ENCODE assay signal across 21 mouse cellular contexts in genomic region chr15:78564764-78565435, GRCm38 (mm10). TPM values are rescaled to one million over a fixed set of nuclear protein-coding genes. Genes with fewer than 3 reads are reported as not detected.
DNase-seq lines count a peak whose midpoint lies in the region; ATAC-seq and TF ChIP-seq lines count a peak whose summit lies in the region.
"Had no signal": no experiment of that assay in that cellular context is flagged by ENCODE, and none has a peak within 500 bp of the region (broad histone marks: within the 10 kb centered on the region; RNA-seq: fewer than 3 reads in every experiment).

No protein-coding gene starts in this region.

- no peaks in the 10 kb centered on the region; the same call in none of the 2 replicates for H3K79me2 ChIP-seq in MEL (ENCODE audit: control insufficient read depth, insufficient read depth, low read length, poor library complexity)

- TF ChIP-seq EP300 in stomach, postnatal 0 days (optimal IDR thresholded peaks at IDR 0.05): no peak
- TF ChIP-seq EP300 in MEL (IDR thresholded peaks at IDR 0.05; ENCODE audit: low read depth in 1 of 2, low read length in 2 of 2): peak; percentile 48 to 73
- TF ChIP-seq EP300 in liver, postnatal 0 days (IDR thresholded peaks at IDR 0.05; ENCODE audit: low read depth): no peak; the same call in 1 of the 2 replicates

- no peak overlapping the region for H3K4me2 ChIP-seq in stomach, embryonic 15.5 days
- no peak overlapping the region for H3K4me2 ChIP-seq in stomach, postnatal 0 days (replicated peaks; ENCODE audit: low read depth)
- peak overlapping the region; percentile 38 for H3K4me2 ChIP-seq in liver, postnatal 0 days (ENCODE audit: low read depth, low read length)
- H3K4me2 ChIP-seq: embryonic facial prominence, embryonic 12.5 days; hindbrain, embryonic 13.5 days; neural tube, embryonic 15.5 days had no signal

- 67% methylated on average over 11 of the region's 11 CpGs for WGBS in stomach, embryonic 15.5 days
- WGBS in stomach, postnatal 0 days: 62% methylated on average over 11 of the region's 11 CpGs
- WGBS in liver, postnatal 0 days (ENCODE audit: insufficient replicate concordance): 52% methylated on average over 11 of the region's 11 CpGs

- H3K27ac ChIP-seq in stomach, embryonic 15.5 days: no peak overlapping the region
- no peak overlapping the region for H3K27ac ChIP-seq in stomach, postnatal 0 days (replicated peaks)
- peak overlapping the region; percentile 67 for H3K27ac ChIP-seq in MEL (ENCODE audit: control insufficient read depth, low read depth, low read length)
- peak overlapping the region; percentile 68 for H3K27ac ChIP-seq in liver, postnatal 0 days (ENCODE audit: low read depth)
- H3K27ac ChIP-seq: embryonic facial prominence, embryonic 12.5 days; hindbrain, embryonic 13.5 days; left cerebral cortex, adult 2 months; neural tube, embryonic 15.5 days had no signal

- no peak for DNase-seq in stomach, postnatal 0 days (ENCODE audit: low spot score)
- DNase-seq in MEL (ENCODE audit: low read depth, low spot score): peak; percentile 53
- peak; percentile 69 for DNase-seq in liver
- no peak for DNase-seq in liver, postnatal 0 days
- no peak for DNase-seq in left cerebral cortex, adult 11 months (ENCODE audit: low spot score)
- DNase-seq in gastrocnemius, postnatal 10 days: no peak
- no peak for DNase-seq in adrenal gland, adult 18-20 months (ENCODE audit: low spot score in 2 of 2)
- DNase-seq: cerebellum, adult 8-10 months; kidney, adult 9 months; kidney, postnatal 25 days; left cerebral cortex, postnatal 4 days; lung, adult 18-20 months; lung, postnatal 36 days had no signal

- ATAC-seq in stomach, embryonic 15.5 days (ENCODE audit: insufficient read depth, low FRiP score, low read depth): 0 out of 2 replicates have a peak, but pooled peaks have one; percentile 51
- ATAC-seq in stomach, postnatal 0 days (ENCODE audit: low FRiP score, low TSS enrichment): no peak
- peak; percentile 57 for ATAC-seq in liver, postnatal 0 days
- ATAC-seq: forebrain, embryonic 16.5 days; midbrain, embryonic 16.5 days had no signal

- H3K9me3 ChIP-seq in stomach, embryonic 15.5 days: no peaks in the 10 kb centered on the region
- H3K9me3 ChIP-seq in stomach, postnatal 0 days (ENCODE audit: control insufficient read depth, low read length): no peaks in the 10 kb centered on the region
- H3K9me3 ChIP-seq in MEL (replicated peaks; ENCODE audit: insufficient read depth, low read length): no peaks in the 10 kb centered on the region
- H3K9me3 ChIP-seq in liver, postnatal 0 days (ENCODE audit: low read length): no peaks in the 10 kb centered on the region
- H3K9me3 ChIP-seq: embryonic facial prominence, embryonic 12.5 days; hindbrain, embryonic 13.5 days; neural tube, embryonic 15.5 days had no signal

- H3K9ac ChIP-seq in stomach, embryonic 15.5 days: no peak overlapping the region
- no peak overlapping the region for H3K9ac ChIP-seq in stomach, postnatal 0 days (ENCODE audit: low read length)
- H3K9ac ChIP-seq in MEL (ENCODE audit: control insufficient read depth, low read depth, low read length, poor library complexity, severe bottlenecking): peak overlapping the region; percentile 40
- no peak overlapping the region for H3K9ac ChIP-seq in liver, postnatal 0 days (replicated peaks)
- H3K9ac ChIP-seq: embryonic facial prominence, embryonic 12.5 days; hindbrain, embryonic 13.5 days; neural tube, embryonic 15.5 days had no signal

- no peaks in the 10 kb centered on the region for H3K36me3 ChIP-seq in stomach, embryonic 15.5 days
- no peaks in the 10 kb centered on the region for H3K36me3 ChIP-seq in stomach, postnatal 0 days (ENCODE audit: control insufficient read depth, insufficient read depth, low read length)
- H3K36me3 ChIP-seq in MEL (ENCODE audit: control insufficient read depth in 1 of 2, insufficient read depth in 2 of 2, low read length in 2 of 2): peaks cover 5 to 27% of the 10 kb centered on the region in 2 experiments; a peak in 3 of 4 replicates
- peaks cover 26% of the 10 kb centered on the region for H3K36me3 ChIP-seq in liver, postnatal 0 days (replicated peaks; ENCODE audit: insufficient read depth, low read length)
- H3K36me3 ChIP-seq: embryonic facial prominence, embryonic 12.5 days; hindbrain, embryonic 13.5 days; neural tube, embryonic 15.5 days had no signal

- H3K27me3 ChIP-seq in stomach, embryonic 15.5 days (replicated peaks): no peaks in the 10 kb centered on the region
- no peaks in the 10 kb centered on the region for H3K27me3 ChIP-seq in stomach, postnatal 0 days (ENCODE audit: control insufficient read depth, insufficient read depth, low read length)
- H3K27me3 ChIP-seq in MEL (ENCODE audit: control insufficient read depth in 1 of 2, insufficient read depth in 2 of 2, low read length in 2 of 2): no peaks in the 10 kb centered on the region
- H3K27me3 ChIP-seq in liver, postnatal 0 days (ENCODE audit: insufficient read depth, low read length): no peaks in the 10 kb centered on the region
- H3K27me3 ChIP-seq: embryonic facial prominence, embryonic 12.5 days; neural tube, embryonic 15.5 days had no signal

- no peak for TF ChIP-seq POLR2A in MEL (IDR thresholded peaks at IDR 0.05; ENCODE audit: control insufficient read depth in 1 of 2, insufficient read depth in 1 of 2, low read depth in 1 of 2, low read length in 2 of 2, poor library complexity in 1 of 2)

- no peak overlapping the region for H3K4me3 ChIP-seq in stomach, embryonic 15.5 days (replicated peaks)
- no peak overlapping the region for H3K4me3 ChIP-seq in stomach, postnatal 0 days (ENCODE audit: low read depth, low read length)
- H3K4me3 ChIP-seq in MEL (ENCODE audit: control insufficient read depth in 1 of 2, insufficient read depth in 1 of 2, low read depth in 2 of 2, low read length in 2 of 2): no peak overlapping the region
- H3K4me3 ChIP-seq in liver, postnatal 0 days (ENCODE audit: low read depth, low read length): no peak overlapping the region
- H3K4me3 ChIP-seq: embryonic facial prominence, embryonic 12.5 days; hindbrain, embryonic 13.5 days; left cerebral cortex, adult 2 months; neural tube, embryonic 15.5 days had no signal

- H3K4me1 ChIP-seq in stomach, embryonic 15.5 days: no peaks in the 10 kb centered on the region
- no peaks in the 10 kb centered on the region for H3K4me1 ChIP-seq in stomach, postnatal 0 days (replicated peaks; ENCODE audit: control insufficient read depth, insufficient read depth)
- H3K4me1 ChIP-seq in MEL (ENCODE audit: control insufficient read depth in 1 of 2, insufficient read depth in 2 of 2, low read length in 2 of 2): peaks cover 16 to 31% of the 10 kb centered on the region in 2 experiments
- peaks cover 30% of the 10 kb centered on the region for H3K4me1 ChIP-seq in liver, postnatal 0 days (ENCODE audit: insufficient read depth)
- H3K4me1 ChIP-seq: embryonic facial prominence, embryonic 12.5 days; hindbrain, embryonic 13.5 days; neural tube, embryonic 15.5 days had no signal

- TF ChIP-seq CTCF in stomach, postnatal 0 days (IDR thresholded peaks at IDR 0.05; ENCODE audit: low read depth): no peak
- TF ChIP-seq CTCF in MEL (IDR thresholded peaks at IDR 0.05 in 2 of 3, conservative IDR thresholded peaks at IDR 0.05 in 1 of 3; ENCODE audit: control insufficient read depth in 1 of 3, insufficient read depth in 1 of 3, low read depth in 2 of 3, low read length in 3 of 3, poor library complexity in 1 of 3, severe bottlenecking in 1 of 3): no peak; a peak in 1 of 6 replicates
- no peak for TF ChIP-seq CTCF in liver, postnatal 0 days (IDR thresholded peaks at IDR 0.05; ENCODE audit: low read depth)

- TF ChIP-seq RAD21 in MEL (IDR thresholded peaks at IDR 0.05; ENCODE audit: low read depth, low read length): no peak

RNA-seq across cellular contexts. Expression of gene Rac2, which starts 7.7 kb away (rescaled TPM):
- polyA plus RNA-seq in stomach, embryonic 15.5 days (2015; fragmentation: Nextera tagmentation; extraction: Ambion mirVana): 26.5 and 36.5 TPM in 2 replicates
- 6.4 and 8.0 TPM in 2 replicates for polyA plus RNA-seq in stomach, postnatal 0 days (2015; fragmentation: Nextera tagmentation; extraction: Ambion mirVana)
- total RNA-seq in MEL (2012; rRNA removed): 257 and 268 TPM in 2 replicates
- 100 to 1,000 TPM; 772 to 881 TPM for polyA plus RNA-seq in MEL (2012; ENCODE audit: insufficient read depth in 1 of 2, insufficient read length in 2 of 2, low read depth in 1 of 2, low replicate concordance in 2 of 2, missing spikeins in 1 of 2)
- polyA plus RNA-seq in liver, postnatal 0 days (2015; fragmentation: Nextera tagmentation; extraction: Ambion mirVana): 120 and 127 TPM in 2 replicates
- total RNA-seq in gastrocnemius, postnatal 10 days (2021): 10 to 100 TPM in 1 of 2 experiments, 1 to 10 TPM in 1; 1.7 to 12.4 TPM
- total RNA-seq in adrenal gland, adult 18-20 months (2021): 1 to 10 TPM; 4.2 to 8.9 TPM

RNA-seq across cellular contexts. Expression of gene Sstr3, which starts 20.4 kb away (rescaled TPM):
- polyA plus RNA-seq in stomach, embryonic 15.5 days (2015; fragmentation: Nextera tagmentation; extraction: Ambion mirVana): 0.18 and 0.44 TPM in 2 replicates
- 0.02 and 0.08 TPM in 2 replicates for polyA plus RNA-seq in stomach, postnatal 0 days (2015; fragmentation: Nextera tagmentation; extraction: Ambion mirVana)
- not detected in 2 replicates for total RNA-seq in MEL (2012; rRNA removed)
- polyA plus RNA-seq in MEL (2012; ENCODE audit: insufficient read depth in 1 of 2, insufficient read length in 2 of 2, low read depth in 1 of 2, low replicate concordance in 2 of 2, missing spikeins in 1 of 2): not detected
- polyA plus RNA-seq in liver, postnatal 0 days (2015; fragmentation: Nextera tagmentation; extraction: Ambion mirVana): not detected in 2 replicates
- total RNA-seq in gastrocnemius, postnatal 10 days (2021): under 1 TPM in 1 of 2 experiments, not detected in 1; 0.40 TPM
- total RNA-seq in adrenal gland, adult 18-20 months (2021): 1 to 10 TPM in 1 of 2 experiments, under 1 TPM in 1; 0.45 to 1.2 TPM
- total RNA-seq: common myeloid progenitor, adult 5-6 weeks had no signal
- polyA plus RNA-seq: embryonic facial prominence, embryonic 12.5 days had no signal

RNA-seq across cellular contexts. Expression of gene Cyth4, which starts 31.9 kb away (rescaled TPM):
- 10.7 and 11.0 TPM in 2 replicates for polyA plus RNA-seq in stomach, embryonic 15.5 days (2015; fragmentation: Nextera tagmentation; extraction: Ambion mirVana)
- polyA plus RNA-seq in stomach, postnatal 0 days (2015; fragmentation: Nextera tagmentation; extraction: Ambion mirVana): 5.2 and 5.8 TPM in 2 replicates
- 8.7 and 9.2 TPM in 2 replicates for total RNA-seq in MEL (2012; rRNA removed)
- 10 to 100 TPM in 1 of 2 experiments, not detected in 1; 23.5 TPM for polyA plus RNA-seq in MEL (2012; ENCODE audit: insufficient read depth in 1 of 2, insufficient read length in 2 of 2, low read depth in 1 of 2, low replicate concordance in 2 of 2, missing spikeins in 1 of 2)
- 11.5 and 13.3 TPM in 2 replicates for polyA plus RNA-seq in liver, postnatal 0 days (2015; fragmentation: Nextera tagmentation; extraction: Ambion mirVana)
- total RNA-seq in gastrocnemius, postnatal 10 days (2021): 1 to 10 TPM; 3.1 to 7.7 TPM
- total RNA-seq in adrenal gland, adult 18-20 months (2021): 1 to 10 TPM; 8.0 to 9.9 TPM

RNA-seq across cellular contexts. Expression of gene C1qtnf6, which starts 33.7 kb away (rescaled TPM):
- 23.9 and 25.0 TPM in 2 replicates for polyA plus RNA-seq in stomach, embryonic 15.5 days (2015; fragmentation: Nextera tagmentation; extraction: Ambion mirVana)
- polyA plus RNA-seq in stomach, postnatal 0 days (2015; fragmentation: Nextera tagmentation; extraction: Ambion mirVana): 20.2 and 24.6 TPM in 2 replicates
- 0.15 and 0.20 TPM in 2 replicates for total RNA-seq in MEL (2012; rRNA removed)
- polyA plus RNA-seq in MEL (2012; ENCODE audit: insufficient read depth in 1 of 2, insufficient read length in 2 of 2, low read depth in 1 of 2, low replicate concordance in 2 of 2, missing spikeins in 1 of 2): 1 to 10 TPM in 1 of 2 experiments, not detected in 1; 1.3 TPM
- polyA plus RNA-seq in liver, postnatal 0 days (2015; fragmentation: Nextera tagmentation; extraction: Ambion mirVana): 4.3 and 4.4 TPM in 2 replicates
- total RNA-seq in gastrocnemius, postnatal 10 days (2021): 10 to 100 TPM; 53.5 to 58.3 TPM
- total RNA-seq in adrenal gland, adult 18-20 months (2021): 10 to 100 TPM; 14.1 to 15.0 TPM

Comparison
In these comparisons a context has a peak if more than half of its experiments do, and no peak if none do; other contexts are left out.
1. DNase-seq: peak in MEL (single experiment) and liver (single experiment); none in stomach, postnatal 0 days (single experiment), liver, postnatal 0 days (single experiment), left cerebral cortex, adult 11 months (single experiment), gastrocnemius, postnatal 10 days (single experiment) and adrenal gland, adult 18-20 months (0 of 2).
2. H3K27ac ChIP-seq: peak in MEL (single experiment) and liver, postnatal 0 days (single experiment); none in stomach, embryonic 15.5 days (single experiment) and stomach, postnatal 0 days (single experiment).